Mouse (Mus musculus) kidney, adult 2 months (tissue): Measurements from ENCODE around the gene Zer1. TPM values are rescaled to one million over a fixed set of nuclear protein-coding genes. Genes with fewer than 3 reads are reported as not detected.

Experiments used
- DNase-seq: peaks from one replicate; pipeline ENCODE4 v3.0.0; 2021
- H3K27ac ChIP-seq: fragments of 200-500 bp; 2 replicates; pipeline ENCODE4 v1.5.1; 2012; ENCODE audit warnings: low read depth, low read length, control low read depth, inconsistent platforms; ENCODE audit not compliant: insufficient read depth
- H3K27me3 ChIP-seq: fragments of 200-500 bp; replicated peaks from 2 replicates; pipeline ENCODE4 v1.6.1; 2012; ENCODE audit warnings: mild to moderate bottlenecking, moderate library complexity, low read length, inconsistent platforms; ENCODE audit not compliant: control insufficient read depth, insufficient read depth
- H3K36me3 ChIP-seq: fragments of 200-500 bp; 2 replicates; pipeline ENCODE4 v1.6.1; 2012; ENCODE audit warnings: mild to moderate bottlenecking, moderate library complexity, low read length, inconsistent platforms; ENCODE audit not compliant: control insufficient read depth, insufficient read depth
- H3K4me1 ChIP-seq: fragments of 200-500 bp; 2 replicates; pipeline ENCODE4 v1.6.1; 2011; ENCODE audit warnings: low read length; ENCODE audit not compliant: control insufficient read depth, insufficient read depth
- H3K4me3 ChIP-seq: fragments of 200-500 bp; 2 replicates; pipeline ENCODE4 v1.5.1; 2011; ENCODE audit warnings: mild to moderate bottlenecking, low read depth, low read length, control low read depth; ENCODE audit not compliant: insufficient read depth
- CTCF ChIP-seq: fragments of 200-500 bp; conservative IDR thresholded peaks from 2 replicates; pipeline ENCODE4 v1.5.1; 2011; ENCODE audit warnings: low read depth, mild to moderate bottlenecking, control low read depth, low read length, moderate library complexity, mixed read lengths; ENCODE audit not compliant: insufficient read depth, insufficient read length
- POLR2A ChIP-seq: fragments of 200-500 bp; IDR thresholded peaks from one replicate; pipeline ENCODE4 v1.6.1; 2011; ENCODE audit warnings: low read depth, low read length, control low read depth
- WGBS: fragments of 180-500 bp; shearing (Covaris S2); methylation state at CpG from one replicate; pipeline ENCODE4 v1.1.7; 2018; 5-methylcytosine and 5-hydroxymethylcytosine counted together
- polyA plus RNA-seq: library from polyadenylated mRNA; depleted of rRNA; stranded (reverse); fragments of >200 nt; gene quantifications from 2 replicates; pipeline ENCODE4 v1.2.3, GENCODE M21; 2012

The Zer1 gene
- polyA plus RNA-seq, 1 experiment, result 45.8 TPM

DNA sequence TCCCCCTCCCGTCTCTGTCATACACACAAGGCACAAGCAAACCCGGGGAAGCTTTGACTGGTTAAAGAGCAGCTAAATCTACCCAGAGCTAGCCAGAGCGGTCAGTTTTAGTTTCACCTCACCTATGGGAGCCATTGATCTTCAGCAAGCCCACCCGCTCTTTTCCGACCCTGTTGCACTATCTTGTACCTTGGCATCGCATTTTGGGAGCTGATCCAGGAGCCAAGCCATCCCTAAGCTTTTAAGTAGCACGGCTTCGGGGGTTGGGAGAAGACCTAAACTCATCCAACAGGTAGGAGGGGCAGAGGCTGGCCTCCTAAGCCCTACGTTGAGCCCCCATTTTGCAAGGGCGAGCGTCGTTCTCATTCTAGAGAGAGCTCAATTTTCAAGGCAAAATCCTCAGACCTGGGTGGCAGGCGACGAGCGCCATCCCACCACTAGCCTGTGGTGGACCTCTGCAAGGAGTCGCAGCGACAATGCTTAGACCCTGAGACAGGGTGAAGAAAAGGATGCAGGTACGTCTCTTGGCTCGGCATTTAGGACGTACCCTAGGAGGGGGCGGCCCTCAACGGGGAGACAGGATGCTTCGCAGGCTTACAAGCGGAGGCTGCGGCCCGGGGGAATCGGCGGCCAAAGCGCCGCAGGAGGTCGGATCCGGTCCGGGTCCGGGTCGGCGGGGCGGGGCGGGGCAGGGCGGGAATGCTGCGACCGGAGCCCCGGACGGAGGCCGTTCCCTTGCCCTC, 485 bp downstream of the Zer1 start:
- no peak for TF ChIP-seq POLR2A
- TF ChIP-seq CTCF, result no peak
- WGBS, result 2% methylated on average over 44 of the region's 44 CpGs
- no peaks in the 10 kb centered on the region for H3K27me3 ChIP-seq
- H3K4me1 ChIP-seq, result peaks cover 17% of the 10 kb centered on the region; the same call in 1 of the 2 replicates
- no peaks in the 10 kb centered on the region for H3K36me3 ChIP-seq
- peak overlapping the region; percentile 73 for H3K4me3 ChIP-seq
- peak; percentile 34 for DNase-seq
- peak overlapping the region; percentile 72 for H3K27ac ChIP-seq

DNA sequence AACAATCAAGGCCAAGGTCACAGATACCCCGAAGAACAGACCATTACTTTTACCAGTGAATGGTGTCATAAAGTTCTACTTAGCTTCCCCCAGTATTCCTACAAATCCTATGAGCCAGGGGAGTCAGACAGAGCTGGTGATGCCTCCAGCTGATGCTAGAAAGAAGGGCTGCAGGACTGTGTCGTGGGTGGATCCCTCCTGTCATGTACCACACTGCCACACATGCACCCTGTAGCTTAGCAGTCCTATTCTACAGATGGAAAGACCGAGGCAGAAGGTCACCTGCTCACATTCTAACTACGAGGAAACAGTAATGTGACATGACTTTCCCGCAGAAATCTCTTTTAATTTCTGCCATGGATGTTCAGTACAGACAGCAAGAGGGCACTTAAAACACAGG, 1.6 kb downstream of the Zer1 start:
- TF ChIP-seq CTCF (no peak), POLR2A (no peak)
- H3K27ac ChIP-seq, result no peak overlapping the region
- WGBS, result 77% methylated on average over 5 of the region's 5 CpGs
- H3K4me1 ChIP-seq, result peaks cover 17% of the 10 kb centered on the region; the same call in 1 of the 2 replicates
- no peak for DNase-seq
- no peaks in the 10 kb centered on the region for H3K27me3 ChIP-seq
- no peak overlapping the region for H3K4me3 ChIP-seq
- no peaks in the 10 kb centered on the region for H3K36me3 ChIP-seq

DNA sequence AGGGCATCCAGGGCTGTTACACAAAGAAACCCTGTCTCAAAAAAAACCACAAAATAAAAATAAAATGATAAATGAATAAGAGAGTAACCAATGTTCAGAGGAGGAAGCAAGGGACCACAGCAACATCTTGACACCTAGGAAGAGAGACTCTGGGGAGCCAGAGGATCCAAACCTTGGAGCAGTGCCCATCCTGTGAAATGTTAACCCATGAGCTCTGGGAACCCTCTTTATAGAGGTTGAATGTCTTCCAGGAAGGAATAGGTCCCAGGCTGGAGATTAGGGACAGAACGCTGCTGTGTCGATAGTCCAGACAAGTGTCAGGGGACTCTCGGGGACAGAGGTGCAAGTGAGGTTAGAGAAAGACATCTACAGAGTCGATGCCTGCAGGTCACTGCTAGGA, 4.1 kb downstream of the Zer1 start:
- H3K27ac ChIP-seq, result no peak overlapping the region
- peaks cover 17% of the 10 kb centered on the region; the same call in 1 of the 2 replicates for H3K4me1 ChIP-seq
- no peak overlapping the region for H3K4me3 ChIP-seq
- H3K27me3 ChIP-seq, result no peaks in the 10 kb centered on the region
- no peak for TF ChIP-seq CTCF
- no peak for TF ChIP-seq POLR2A
- DNase-seq, result peak; percentile 79
- H3K36me3 ChIP-seq, result no peaks in the 10 kb centered on the region
- WGBS, result 47% methylated on average over 4 of the region's 4 CpGs

DNA sequence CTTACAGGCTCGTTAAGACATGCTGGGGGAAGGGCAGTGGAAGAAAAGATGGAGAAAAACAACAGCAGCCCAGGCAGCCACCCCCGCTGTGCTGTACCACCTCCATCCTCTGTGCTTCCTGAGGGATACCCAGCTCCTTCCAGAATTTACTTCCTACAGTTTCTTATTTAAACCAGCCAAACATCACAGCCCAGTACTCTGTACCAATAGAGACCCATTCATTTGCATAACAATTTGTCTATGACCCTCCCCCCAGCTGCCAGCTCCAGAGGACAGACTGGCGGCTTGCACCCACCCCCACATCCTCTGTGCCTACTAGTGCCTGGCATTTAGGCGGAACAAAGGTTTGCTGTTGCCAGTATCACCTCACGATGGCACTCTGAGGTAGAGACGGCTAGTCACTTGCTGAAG, 4.7 kb downstream of the Zer1 start:
- H3K27ac ChIP-seq, result no peak overlapping the region
- H3K4me3 ChIP-seq, result no peak overlapping the region
- peaks cover 12% of the 10 kb centered on the region; the same call in 1 of the 2 replicates for H3K4me1 ChIP-seq
- no peaks in the 10 kb centered on the region for H3K27me3 ChIP-seq
- no peaks in the 10 kb centered on the region for H3K36me3 ChIP-seq
- no peak for TF ChIP-seq POLR2A
- TF ChIP-seq CTCF, result no peak
- 45% methylated on average over 6 of the region's 6 CpGs for WGBS
- DNase-seq, result no peak

DNA sequence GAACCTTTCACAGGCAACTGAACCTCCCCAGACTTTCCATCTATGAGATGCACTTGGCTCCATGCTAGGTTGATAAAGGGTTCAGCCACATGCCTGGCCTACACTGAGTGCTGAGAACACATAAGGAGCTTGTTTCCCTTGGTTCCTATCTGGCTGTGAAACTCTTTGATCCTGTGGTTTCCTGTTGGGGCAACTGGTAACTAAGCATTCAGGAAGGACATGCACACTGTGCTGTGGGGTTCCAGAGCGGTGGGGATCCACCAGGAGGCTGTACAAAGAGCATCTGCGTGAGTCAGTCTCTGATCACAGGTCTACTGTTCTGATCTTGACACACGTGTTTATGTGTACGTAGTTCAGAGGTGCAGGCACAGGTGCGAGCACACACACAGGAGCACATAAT, 11.8 kb downstream of the Zer1 start:
- Histone ChIP-seq H3K27ac (no peak overlapping the region), H3K4me1 (no peaks in the 10 kb centered on the region), H3K36me3 (no peaks in the 10 kb centered on the region), H3K27me3 (no peaks in the 10 kb centered on the region), H3K4me3 (no peak overlapping the region)
- TF ChIP-seq POLR2A (no peak), CTCF (no peak)
- no peak for DNase-seq
- 84% methylated on average over 5 of the region's 5 CpGs for WGBS

DNA sequence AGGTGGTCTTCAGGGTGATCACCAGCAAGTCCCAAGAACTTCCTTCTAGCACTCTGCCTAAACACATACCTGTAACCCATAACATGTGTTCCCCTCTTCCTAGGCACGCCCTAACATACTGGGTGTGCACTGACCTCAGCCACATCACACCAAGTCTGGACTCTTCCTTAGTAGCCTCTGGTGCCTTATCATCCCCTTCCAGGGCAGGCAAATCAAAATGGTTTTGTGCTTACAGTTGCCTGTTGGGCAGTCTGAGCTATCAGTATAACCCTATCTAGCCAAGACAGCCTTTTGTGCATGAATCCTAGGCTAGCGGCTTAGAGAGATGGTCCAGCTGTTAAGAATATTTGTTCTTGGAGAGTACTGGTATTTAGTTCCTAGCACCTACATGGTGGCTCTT, 12.9 kb downstream of the Zer1 start:
- Histone ChIP-seq H3K27me3 (no peaks in the 10 kb centered on the region), H3K36me3 (no peaks in the 10 kb centered on the region), H3K4me1 (no peaks in the 10 kb centered on the region), H3K4me3 (no peak overlapping the region), H3K27ac (no peak overlapping the region)
- no peak for DNase-seq
- TF ChIP-seq CTCF (no peak), POLR2A (no peak)
- WGBS, result 99% methylated on average over 2 of the region's 2 CpGs

DNA sequence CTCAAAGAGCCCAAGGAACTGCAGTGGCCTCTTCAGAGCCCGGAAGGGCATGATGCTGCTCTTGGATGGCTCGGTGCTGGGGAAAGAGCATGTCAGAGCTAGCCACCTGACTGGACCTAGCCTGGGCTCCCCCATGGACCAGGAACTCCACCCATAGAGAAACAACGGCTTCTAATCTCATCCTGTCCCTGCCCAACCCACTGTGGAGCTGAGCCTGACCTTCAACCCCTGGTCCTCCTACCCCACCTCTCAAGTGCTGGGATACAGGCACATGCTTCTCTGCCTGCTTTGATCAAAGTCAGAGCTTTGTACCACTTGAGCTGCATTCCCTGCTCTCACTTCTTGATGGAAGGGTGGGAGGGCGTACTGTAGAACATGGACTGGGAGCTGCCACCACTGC, 16.1 kb downstream of the Zer1 start:
- Histone ChIP-seq H3K4me1 (no peaks in the 10 kb centered on the region), H3K4me3 (no peak overlapping the region), H3K36me3 (no peaks in the 10 kb centered on the region), H3K27me3 (no peaks in the 10 kb centered on the region), H3K27ac (no peak overlapping the region)
- no peak for TF ChIP-seq POLR2A
- TF ChIP-seq CTCF, result no peak
- DNase-seq, result no peak
- 88% methylated on average over 4 of the region's 4 CpGs for WGBS
